Mouse (Mus musculus) forebrain, embryonic 12.5 days (tissue): ENCODE results near the gene Cmah. TPM values are rescaled to one million over a fixed set of nuclear protein-coding genes. Genes with fewer than 3 reads are reported as not detected.

Experiments
- ATAC-seq: fragments of 200-750 bp; cut with Nextera tagmentation; 2 replicates; pipeline ENCODE4 v1.8.0; 2017; ENCODE audit warnings: moderate TSS enrichment; ENCODE audit not compliant: low FRiP score
- H3K27ac ChIP-seq: fragments of 300-500 bp; sonication (generic); 2 replicates; pipeline ENCODE4 v1.5.1; 2016; ENCODE audit warnings: mild to moderate bottlenecking
- H3K27me3 ChIP-seq: fragments of 300-500 bp; sonication (generic); 2 replicates; pipeline ENCODE4 v1.6.1; 2016; ENCODE audit warnings: mild to moderate bottlenecking
- H3K36me3 ChIP-seq: fragments of 300-500 bp; sonication (generic); replicated peaks from 2 replicates; pipeline ENCODE4 v1.6.1; 2016; ENCODE audit warnings: mild to moderate bottlenecking
- H3K4me1 ChIP-seq: fragments of 300-500 bp; sonication (generic); 2 replicates; pipeline ENCODE4 v1.6.1; 2016
- H3K4me2 ChIP-seq: fragments of 300-500 bp; sonication (generic); 2 replicates; pipeline ENCODE4 v1.6.1; 2016; ENCODE audit warnings: mild to moderate bottlenecking, moderate library complexity
- H3K4me3 ChIP-seq: fragments of 300-500 bp; sonication (generic); replicated peaks from 2 replicates; pipeline ENCODE4 v1.5.1; 2016; ENCODE audit warnings: mild to moderate bottlenecking
- H3K9ac ChIP-seq: fragments of 300-500 bp; sonication (generic); 2 replicates; pipeline ENCODE4 v1.6.1; 2016; ENCODE audit warnings: mild to moderate bottlenecking
- H3K9me3 ChIP-seq: fragments of 300-500 bp; sonication (generic); 2 replicates; pipeline ENCODE4 v1.6.1; 2016
- WGBS: fragments of 180-500 bp; shearing (Covaris S2); methylation state at CpG from one replicate; pipeline ENCODE4 v1.1.7; 2016; 5-methylcytosine and 5-hydroxymethylcytosine counted together
- polyA plus RNA-seq: library from polyadenylated mRNA; unstranded; fragments of >200 nt; fragmentation: Nextera tagmentation; extraction: Ambion mirVana; gene quantifications from 2 replicates; pipeline ENCODE4 v1.2.1, GENCODE M21; 2016

Cmah gene
- polyA plus RNA-seq, result 0.12 and 0.28 TPM in 2 replicates

DNA sequence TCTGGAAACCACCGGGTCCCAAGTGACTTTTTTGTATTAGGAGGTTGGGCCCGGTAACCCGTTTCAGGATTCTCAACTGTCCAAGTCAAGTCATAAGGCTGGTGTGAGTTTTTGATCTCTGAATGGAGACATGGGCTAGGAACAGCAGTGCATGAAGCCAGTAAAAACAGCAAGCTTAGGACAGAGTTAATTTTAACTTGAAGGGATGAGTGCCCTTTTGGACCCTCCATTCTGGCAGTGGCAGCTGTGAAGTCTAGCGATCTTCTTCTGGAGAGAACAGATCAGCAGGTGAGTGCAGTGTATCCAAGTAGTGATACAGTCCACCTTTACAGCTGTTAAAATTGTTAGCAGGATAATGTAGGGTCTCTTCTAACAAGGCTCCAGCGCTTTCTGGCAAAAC is at the start of gene Cmah:
Gene Cmah, plus strand, starts transcription at position 204 of the 400 bp plus-strand sequence.
- Histone ChIP-seq H3K4me1 (no peaks in the 10 kb centered on the region), H3K9me3 (no peaks in the 10 kb centered on the region), H3K4me2 (no peak within 1 kb of the TSS), H3K27me3 (no peaks in the 10 kb centered on the region), H3K27ac (no peak within 1 kb of the TSS), H3K36me3 (no peaks in the 10 kb centered on the region), H3K4me3 (no peak within 1 kb of the TSS), H3K9ac (no peak within 1 kb of the TSS)
- ATAC-seq, result no peak
- 87% methylated on average over 5 of the region's 5 CpGs for WGBS

GRCm38 (mm10) chr13:24279407-24279761 is 47.8 kb upstream of the Cmah start:
- Histone ChIP-seq H3K36me3 (no peaks in the 10 kb centered on the region), H3K4me1 (peaks cover 18% of the 10 kb centered on the region), H3K9ac (no peak overlapping the region), H3K4me3 (peak overlapping the region; percentile 71), H3K27ac (no peak overlapping the region), H3K9me3 (no peaks in the 10 kb centered on the region), H3K4me2 (peak overlapping the region; percentile 97), H3K27me3 (peaks cover 15% of the 10 kb centered on the region; the same call in 1 of the 2 replicates)
- no peak for ATAC-seq
- 55% methylated on average over 11 of the region's 11 CpGs for WGBS

GRCm38 (mm10) chr13:24279762-24280438 is 47.3 kb upstream of the Cmah start:
- Histone ChIP-seq H3K27me3 (peaks cover 15% of the 10 kb centered on the region; the same call in 1 of the 2 replicates), H3K27ac (0 out of 2 replicates have a peak overlapping the region, but pooled peaks have one; percentile 36), H3K36me3 (no peaks in the 10 kb centered on the region), H3K9ac (peak overlapping the region; percentile 84), H3K4me1 (peaks cover 18% of the 10 kb centered on the region), H3K4me3 (peak overlapping the region; percentile 71), H3K4me2 (peak overlapping the region; percentile 97), H3K9me3 (no peaks in the 10 kb centered on the region)
- under 1% methylated on average over 21 of the region's 21 CpGs for WGBS
- no peak for ATAC-seq

- ATAC-seq, result peak; percentile 98
- Histone ChIP-seq H3K36me3 (no peaks in the 10 kb centered on the region), H3K9ac (peak within 1 kb of the TSS; percentile 84), H3K4me2 (peak within 1 kb of the TSS; percentile 97), H3K4me1 (peaks cover 18% of the 10 kb centered on the region), H3K27me3 (peaks cover 15% of the 10 kb centered on the region; the same call in 1 of the 2 replicates), H3K9me3 (no peaks in the 10 kb centered on the region), H3K27ac (peak within 1 kb of the TSS; percentile 96), H3K4me3 (peak within 1 kb of the TSS; percentile 71)
- WGBS, result under 1% methylated on average over 94 of the region's 96 CpGs
Observed at GRCm38 (mm10) chr13:24280439-24281431, 46.5 kb upstream of the Cmah start, which contains the start of gene Carmil1. Gene Carmil1 (minus strand): TSS chr13:24280795.

- Histone ChIP-seq H3K27me3 (no peaks in the 10 kb centered on the region), H3K4me1 (no peaks in the 10 kb centered on the region), H3K36me3 (no peaks in the 10 kb centered on the region), H3K9me3 (no peaks in the 10 kb centered on the region), H3K9ac (no peak overlapping the region), H3K4me2 (no peak overlapping the region), H3K4me3 (no peak overlapping the region), H3K27ac (no peak overlapping the region)
- WGBS, result 98% methylated on average over 2 of the region's 2 CpGs
- ATAC-seq, result no peak
Observed at GRCm38 (mm10) chr13:24287381-24287780, 39.8 kb upstream of the Cmah start.

DNA sequence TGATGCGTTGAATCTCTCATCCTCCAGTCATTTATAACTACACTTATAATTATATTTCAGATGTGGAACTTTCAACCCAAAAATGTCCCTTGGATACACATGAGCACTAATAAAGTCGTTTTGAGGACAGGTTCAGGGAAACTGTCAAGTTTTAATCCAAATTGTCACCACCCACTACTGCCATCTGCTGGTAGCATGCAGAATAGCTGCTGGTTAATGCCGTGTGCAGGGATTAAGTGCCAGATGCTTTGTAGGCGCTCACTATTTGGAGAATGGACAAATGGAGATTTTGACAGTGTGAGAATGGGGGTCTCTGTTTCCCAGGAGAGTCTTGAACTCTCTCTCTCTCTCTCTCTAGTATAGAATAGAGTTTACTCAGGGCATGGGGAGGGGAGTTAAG is 30.0 kb upstream of the Cmah start:
- no peak overlapping the region for H3K27ac ChIP-seq
- no peak overlapping the region for H3K4me2 ChIP-seq
- H3K9me3 ChIP-seq, result no peaks in the 10 kb centered on the region
- H3K9ac ChIP-seq, result no peak overlapping the region
- no peaks in the 10 kb centered on the region for H3K36me3 ChIP-seq
- H3K27me3 ChIP-seq, result no peaks in the 10 kb centered on the region
- peak; percentile 20; the same call in 1 of the 2 replicates for ATAC-seq
- no peak overlapping the region for H3K4me3 ChIP-seq
- H3K4me1 ChIP-seq, result peaks cover 4% of the 10 kb centered on the region; the same call in 1 of the 2 replicates
- 18% methylated on average over 4 of the region's 4 CpGs for WGBS

DNA sequence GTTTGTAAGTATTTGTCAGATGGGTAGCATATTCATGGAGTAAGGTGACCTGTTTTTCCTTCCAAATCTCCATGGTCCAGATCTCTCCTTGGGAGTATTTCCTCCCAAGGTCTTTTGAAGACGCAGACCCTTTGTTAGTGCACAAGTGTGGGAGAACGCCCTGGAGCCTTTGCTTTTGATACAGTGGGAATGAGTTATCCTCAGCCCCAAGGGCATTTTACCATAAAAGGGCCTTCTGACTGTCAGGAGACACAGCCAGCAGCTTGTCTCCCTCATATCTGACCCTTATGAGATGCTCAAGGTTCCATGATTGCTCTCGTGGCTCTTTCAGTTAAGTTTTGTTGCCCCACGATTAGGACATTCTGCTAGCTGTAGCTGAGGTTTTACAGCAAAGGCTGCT is 21.7 kb upstream of the Cmah start:
- Histone ChIP-seq H3K36me3 (no peaks in the 10 kb centered on the region), H3K9me3 (no peaks in the 10 kb centered on the region), H3K9ac (no peak overlapping the region), H3K4me2 (no peak overlapping the region), H3K4me3 (no peak overlapping the region), H3K27ac (no peak overlapping the region), H3K27me3 (no peaks in the 10 kb centered on the region), H3K4me1 (no peaks in the 10 kb centered on the region)
- WGBS, result 79% methylated on average over 4 of the region's 4 CpGs
- ATAC-seq, result no peak

GRCm38 (mm10) chr13:24306248-24306647 is 21.0 kb upstream of the Cmah start:
- Histone ChIP-seq H3K4me2 (no peak overlapping the region), H3K4me3 (no peak overlapping the region), H3K36me3 (no peaks in the 10 kb centered on the region), H3K9ac (no peak overlapping the region), H3K27me3 (no peaks in the 10 kb centered on the region), H3K4me1 (no peaks in the 10 kb centered on the region), H3K9me3 (no peaks in the 10 kb centered on the region), H3K27ac (no peak overlapping the region)
- no peak for ATAC-seq
- WGBS, result 45% methylated on average over 4 of the region's 4 CpGs

DNA sequence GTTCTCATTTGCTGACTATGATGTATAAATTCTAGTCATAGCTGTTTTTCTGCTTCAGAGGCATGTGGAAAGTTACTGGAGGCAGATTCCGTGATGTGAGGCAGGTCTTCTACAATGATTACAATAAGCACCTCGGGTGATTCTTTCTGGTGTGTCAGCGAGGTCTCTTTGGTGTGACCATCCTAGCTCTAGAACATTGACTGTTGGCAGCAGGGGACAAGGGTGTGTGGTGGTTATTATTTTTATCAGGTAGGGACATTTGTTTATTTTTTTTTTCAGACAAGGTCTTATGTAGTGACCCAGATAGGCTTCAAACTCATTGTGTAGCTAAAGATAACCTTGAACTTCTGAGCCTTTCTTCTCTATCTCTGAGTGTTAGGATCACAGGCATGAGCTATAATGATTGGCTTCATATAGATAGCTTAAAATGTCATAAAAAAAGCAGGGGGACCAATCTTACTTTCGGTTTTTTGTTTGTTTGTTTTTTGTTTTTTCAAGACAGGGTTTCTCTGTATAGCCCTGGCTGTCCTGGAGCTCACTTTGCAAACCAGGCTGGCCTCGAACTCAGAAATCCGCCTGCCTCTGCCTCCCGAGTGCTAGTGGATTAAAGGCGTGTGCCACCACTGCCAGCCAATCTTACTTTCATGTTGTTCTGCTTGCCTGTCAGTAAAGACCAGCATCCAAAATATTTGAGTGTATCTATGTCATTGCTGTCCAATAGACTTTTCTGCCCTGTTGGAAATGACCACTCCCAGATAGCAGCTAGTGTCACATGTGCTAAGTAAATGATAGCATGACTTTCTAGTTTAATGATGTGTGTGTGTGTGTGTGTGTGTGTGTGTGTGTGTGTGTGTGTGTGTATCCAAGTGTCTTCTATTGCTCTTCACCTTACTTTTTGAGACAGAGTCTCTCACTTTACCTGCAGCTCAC is 15.9 kb upstream of the Cmah start:
- 89% methylated on average over 8 of the region's 8 CpGs for WGBS
- Histone ChIP-seq H3K4me2 (no peak overlapping the region), H3K27me3 (no peaks in the 10 kb centered on the region), H3K4me3 (no peak overlapping the region), H3K27ac (no peak overlapping the region), H3K9me3 (no peaks in the 10 kb centered on the region), H3K9ac (no peak overlapping the region), H3K36me3 (no peaks in the 10 kb centered on the region), H3K4me1 (no peaks in the 10 kb centered on the region)
- no peak for ATAC-seq

GRCm38 (mm10) chr13:24316563-24316962 is 10.6 kb upstream of the Cmah start:
- H3K9me3 ChIP-seq, result no peaks in the 10 kb centered on the region
- no peaks in the 10 kb centered on the region for H3K27me3 ChIP-seq
- no peak overlapping the region for H3K4me2 ChIP-seq
- H3K36me3 ChIP-seq, result no peaks in the 10 kb centered on the region
- WGBS, result 75% methylated on average over 3 of the region's 3 CpGs
- no peak overlapping the region for H3K9ac ChIP-seq
- H3K4me3 ChIP-seq, result no peak overlapping the region
- H3K4me1 ChIP-seq, result no peaks in the 10 kb centered on the region
- ATAC-seq, result no peak
- H3K27ac ChIP-seq, result no peak overlapping the region

- H3K27me3 ChIP-seq, result no peaks in the 10 kb centered on the region
- no peaks in the 10 kb centered on the region for H3K36me3 ChIP-seq
- no peak overlapping the region for H3K9ac ChIP-seq
- H3K4me3 ChIP-seq, result no peak overlapping the region
- ATAC-seq, result no peak
- no peaks in the 10 kb centered on the region for H3K9me3 ChIP-seq
- WGBS, result 32% methylated on average over 4 of the region's 4 CpGs
- H3K4me2 ChIP-seq, result no peak overlapping the region
- no peaks in the 10 kb centered on the region for H3K4me1 ChIP-seq
- no peak overlapping the region for H3K27ac ChIP-seq
Observed at GRCm38 (mm10) chr13:24318618-24319017, 8.6 kb upstream of the Cmah start.
